Mouse (Mus musculus): ENCODE measurements around the gene Arid1b. TPM values are rescaled to one million over a fixed set of nuclear protein-coding genes. Genes with fewer than 3 reads are reported as not detected.

Arid1b gene
- polyA plus RNA-seq, 1 experiment from 2014 or later = 5.0 TPM

DNA sequence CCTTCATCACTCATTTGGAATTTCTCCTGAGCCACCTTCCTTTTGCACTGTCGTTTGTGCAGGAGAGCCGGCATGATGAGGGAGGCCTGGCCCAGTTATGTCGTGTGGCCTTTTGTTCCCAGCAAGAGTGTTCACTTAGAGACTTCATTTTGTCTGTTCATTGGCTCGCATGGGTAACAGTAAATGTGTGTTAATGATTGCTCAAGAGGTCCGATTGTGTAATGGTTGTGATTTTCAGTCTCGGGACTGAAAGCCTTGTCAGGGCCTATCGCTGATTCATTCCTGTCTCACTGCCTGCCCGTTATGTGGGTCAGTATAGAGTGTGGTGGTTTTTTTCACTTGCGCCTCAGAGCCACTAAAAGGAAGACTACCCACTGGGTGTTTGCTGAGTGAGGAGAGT, 212.6 kb downstream of the Arid1b start:
- Histone ChIP-seq H3K27me3 (no peaks in the 10 kb centered on the region), H3K4me3 (no peak overlapping the region), H3K4me1 (replicated peaks) (peaks cover 61% of the 10 kb centered on the region), H3K27ac (0 out of 2 replicates have a peak overlapping the region, but pooled peaks have one; percentile 20), H3K4me2 (no peak overlapping the region), H3K36me3 (no peaks in the 10 kb centered on the region), H3K9me3 (replicated peaks) (no peaks in the 10 kb centered on the region), H3K9ac (no peak overlapping the region)
- WGBS = 50% methylated on average over 9 of the region's 9 CpGs
- no peak for ATAC-seq (replicated peaks; ENCODE audit: insufficient number of reproducible peaks, insufficient read depth, low FRiP score, low read depth)

DNA sequence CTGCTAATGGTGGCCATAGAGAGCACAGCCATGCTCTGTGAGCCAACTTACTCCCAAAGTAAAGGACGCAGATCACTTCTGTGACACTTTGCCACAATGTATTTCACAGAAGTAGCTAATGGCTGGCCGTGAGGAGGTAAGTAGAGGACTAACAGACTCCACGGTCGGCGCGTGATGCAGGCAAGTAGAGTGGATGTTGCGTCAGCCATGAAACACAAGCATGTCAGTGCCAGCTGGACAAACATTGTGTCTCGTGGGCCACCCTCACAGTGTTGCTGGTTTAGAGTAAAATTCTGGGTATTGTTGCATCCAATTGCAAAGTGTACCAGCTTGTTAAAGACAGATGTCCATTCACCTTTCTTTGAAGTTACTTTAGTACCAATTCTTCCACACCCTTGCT, 213.7 kb downstream of the Arid1b start:
- Histone ChIP-seq H3K4me1 (replicated peaks) (peaks cover 63% of the 10 kb centered on the region), H3K27ac (no peak overlapping the region), H3K9ac (no peak overlapping the region), H3K27me3 (no peaks in the 10 kb centered on the region), H3K4me3 (no peak overlapping the region), H3K4me2 (no peak overlapping the region), H3K9me3 (replicated peaks) (no peaks in the 10 kb centered on the region), H3K36me3 (no peaks in the 10 kb centered on the region)
- ATAC-seq (replicated peaks; ENCODE audit: insufficient number of reproducible peaks, insufficient read depth, low FRiP score, low read depth) = no peak
- 90% methylated on average over 8 of the region's 8 CpGs for WGBS

DNA sequence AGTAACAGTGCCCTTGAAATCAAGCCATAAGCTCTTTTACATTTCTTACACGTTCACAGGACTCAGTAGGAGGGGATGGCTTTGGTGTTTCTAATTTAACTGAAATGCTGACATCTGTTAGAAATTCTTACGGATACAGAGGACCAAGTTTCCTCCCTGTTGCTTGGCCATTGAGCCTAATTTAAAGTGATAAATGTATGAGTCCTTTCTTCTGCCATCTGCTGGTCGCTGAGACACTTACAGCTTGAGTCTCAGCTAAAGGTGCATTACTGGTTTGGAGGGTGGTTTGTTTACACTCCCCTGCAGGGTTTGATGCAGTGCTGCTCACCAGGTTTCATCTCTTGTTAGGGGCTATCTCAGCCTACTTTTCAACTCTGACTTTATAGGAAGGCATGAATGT, 214.2 kb downstream of the Arid1b start:
- no peak overlapping the region for H3K27ac ChIP-seq
- no peaks in the 10 kb centered on the region for H3K9me3 ChIP-seq (replicated peaks)
- H3K36me3 ChIP-seq = no peaks in the 10 kb centered on the region
- H3K4me3 ChIP-seq = no peak overlapping the region
- H3K4me1 ChIP-seq (replicated peaks) = peaks cover 64% of the 10 kb centered on the region
- no peak for ATAC-seq (replicated peaks; ENCODE audit: insufficient number of reproducible peaks, insufficient read depth, low FRiP score, low read depth)
- no peaks in the 10 kb centered on the region for H3K27me3 ChIP-seq
- WGBS = 45% methylated on average over 3 of the region's 3 CpGs
- no peak overlapping the region for H3K4me2 ChIP-seq
- H3K9ac ChIP-seq = no peak overlapping the region

DNA sequence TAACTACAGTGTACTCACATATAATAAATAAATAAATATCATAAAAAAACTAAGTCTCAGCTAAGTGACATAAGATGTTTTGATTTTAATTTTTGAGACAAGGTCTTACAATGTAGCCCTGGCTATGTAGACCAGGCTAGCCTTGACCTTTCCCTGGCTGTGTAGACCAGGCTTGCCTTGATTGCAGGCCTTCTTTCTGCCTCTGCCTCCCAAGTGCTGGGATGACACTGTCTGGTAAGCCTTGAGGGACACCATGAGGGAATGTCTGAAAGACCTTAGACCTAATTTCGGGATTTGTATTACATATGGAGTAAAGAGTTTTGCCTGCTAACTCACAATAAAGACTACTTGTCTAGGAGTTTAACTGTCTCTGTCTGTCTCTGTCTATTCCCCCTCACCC, 214.9 kb downstream of the Arid1b start:
- Histone ChIP-seq H3K4me1 (replicated peaks) (peaks cover 63% of the 10 kb centered on the region), H3K4me3 (no peak overlapping the region), H3K27me3 (no peaks in the 10 kb centered on the region), H3K9me3 (replicated peaks) (no peaks in the 10 kb centered on the region), H3K9ac (no peak overlapping the region), H3K27ac (no peak overlapping the region), H3K4me2 (no peak overlapping the region), H3K36me3 (no peaks in the 10 kb centered on the region)
- no peak for ATAC-seq (replicated peaks; ENCODE audit: insufficient number of reproducible peaks, insufficient read depth, low FRiP score, low read depth)
- WGBS = 90% methylated on average over 1 of the region's 1 CpGs

DNA sequence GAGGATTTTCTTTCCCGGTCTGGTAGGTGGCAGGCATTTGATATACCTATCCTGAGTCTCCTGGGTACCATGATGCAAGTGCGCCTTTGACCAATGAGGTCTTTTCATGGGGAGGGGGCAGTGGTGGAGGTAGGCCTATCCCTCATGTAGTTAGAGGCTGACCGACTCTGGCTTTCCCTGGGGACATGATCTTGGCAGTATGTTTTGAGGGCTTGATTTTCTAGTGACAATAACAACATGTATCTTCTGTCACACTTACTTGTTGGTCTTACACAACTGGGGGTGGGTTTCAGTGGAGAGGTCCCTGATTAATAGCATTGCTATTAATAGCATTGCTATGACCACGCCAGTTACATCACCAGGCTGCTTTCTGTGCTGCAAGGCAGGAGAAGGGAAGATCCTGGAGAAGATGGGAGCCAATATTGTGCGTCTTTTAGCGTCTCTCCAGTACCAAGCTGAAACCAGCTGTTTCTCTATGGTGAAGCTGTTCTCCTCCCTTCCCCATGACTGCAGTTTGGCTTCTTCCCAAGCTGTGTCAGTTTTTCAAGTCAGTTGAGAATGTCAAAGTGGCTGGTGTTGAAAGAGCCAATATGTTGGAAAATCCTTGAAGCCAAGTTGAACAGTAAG, 216.1 kb downstream of the Arid1b start:
- no peak overlapping the region for H3K9ac ChIP-seq
- peak; percentile 12; the same call in 1 of the 2 replicates for ATAC-seq (replicated peaks; ENCODE audit: insufficient number of reproducible peaks, insufficient read depth, low FRiP score, low read depth)
- H3K36me3 ChIP-seq = no peaks in the 10 kb centered on the region
- no peaks in the 10 kb centered on the region for H3K9me3 ChIP-seq (replicated peaks)
- no peak overlapping the region for H3K4me3 ChIP-seq
- 46% methylated on average over 6 of the region's 6 CpGs for WGBS
- H3K27me3 ChIP-seq = no peaks in the 10 kb centered on the region
- peaks cover 54% of the 10 kb centered on the region for H3K4me1 ChIP-seq (replicated peaks)
- no peak overlapping the region for H3K4me2 ChIP-seq
- H3K27ac ChIP-seq = peak overlapping the region; percentile 46

DNA sequence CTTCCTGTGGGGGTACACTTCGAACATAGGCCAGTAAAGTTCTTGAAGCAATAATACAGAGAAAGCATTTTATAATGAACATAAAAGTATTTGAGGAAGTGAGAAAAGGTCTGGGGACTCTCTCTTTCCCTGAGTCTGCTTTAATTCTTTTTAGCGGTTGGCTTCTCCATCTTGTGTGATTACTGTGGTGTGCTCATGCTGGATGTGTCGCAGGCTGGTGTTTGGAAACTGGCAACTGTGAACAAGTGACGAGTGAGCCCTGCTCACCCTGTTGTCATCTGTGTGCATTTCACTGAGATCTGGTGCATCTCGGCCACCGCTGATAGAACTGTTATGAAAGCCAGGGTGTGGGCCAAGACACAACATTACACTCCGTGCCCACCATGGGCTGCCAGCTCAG, 216.8 kb downstream of the Arid1b start:
- 78% methylated on average over 7 of the region's 7 CpGs for WGBS
- no peaks in the 10 kb centered on the region for H3K36me3 ChIP-seq
- H3K4me2 ChIP-seq = no peak overlapping the region
- H3K4me3 ChIP-seq = no peak overlapping the region
- ATAC-seq (replicated peaks; ENCODE audit: insufficient number of reproducible peaks, insufficient read depth, low FRiP score, low read depth) = no peak
- H3K27me3 ChIP-seq = no peaks in the 10 kb centered on the region
- H3K27ac ChIP-seq = 0 out of 2 replicates have a peak overlapping the region, but pooled peaks have one; percentile 26
- H3K9ac ChIP-seq = no peak overlapping the region
- no peaks in the 10 kb centered on the region for H3K9me3 ChIP-seq (replicated peaks)
- peaks cover 48% of the 10 kb centered on the region for H3K4me1 ChIP-seq (replicated peaks)

DNA sequence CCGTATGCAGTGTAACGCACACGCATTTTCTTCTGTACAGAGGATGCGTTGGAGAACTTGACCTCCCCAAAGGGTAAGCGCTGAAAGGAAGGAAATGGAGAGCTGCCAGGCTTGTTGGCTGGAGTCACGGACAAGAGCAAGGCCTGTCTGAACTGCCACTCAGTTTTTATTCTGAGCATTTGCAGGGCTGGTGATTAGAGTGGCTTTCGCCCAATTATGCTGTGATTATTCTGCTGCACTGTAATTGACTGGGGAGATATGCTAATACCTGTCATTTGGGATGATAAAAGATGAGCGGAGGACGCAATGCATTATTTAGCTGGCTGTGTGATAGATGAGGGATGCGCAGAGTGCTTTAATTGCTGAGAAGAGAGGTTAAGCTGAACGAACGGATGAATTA, 218.0 kb downstream of the Arid1b start:
- H3K4me1 ChIP-seq (replicated peaks) = peaks cover 45% of the 10 kb centered on the region
- peak; percentile 61; the same call in 1 of the 2 replicates for ATAC-seq (replicated peaks; ENCODE audit: insufficient number of reproducible peaks, insufficient read depth, low FRiP score, low read depth)
- no peaks in the 10 kb centered on the region for H3K36me3 ChIP-seq
- H3K9ac ChIP-seq = no peak overlapping the region
- no peak overlapping the region for H3K4me3 ChIP-seq
- no peaks in the 10 kb centered on the region for H3K27me3 ChIP-seq
- no peaks in the 10 kb centered on the region for H3K9me3 ChIP-seq (replicated peaks)
- H3K27ac ChIP-seq = peak overlapping the region; percentile 26
- H3K4me2 ChIP-seq = no peak overlapping the region
- 27% methylated on average over 12 of the region's 12 CpGs for WGBS

DNA sequence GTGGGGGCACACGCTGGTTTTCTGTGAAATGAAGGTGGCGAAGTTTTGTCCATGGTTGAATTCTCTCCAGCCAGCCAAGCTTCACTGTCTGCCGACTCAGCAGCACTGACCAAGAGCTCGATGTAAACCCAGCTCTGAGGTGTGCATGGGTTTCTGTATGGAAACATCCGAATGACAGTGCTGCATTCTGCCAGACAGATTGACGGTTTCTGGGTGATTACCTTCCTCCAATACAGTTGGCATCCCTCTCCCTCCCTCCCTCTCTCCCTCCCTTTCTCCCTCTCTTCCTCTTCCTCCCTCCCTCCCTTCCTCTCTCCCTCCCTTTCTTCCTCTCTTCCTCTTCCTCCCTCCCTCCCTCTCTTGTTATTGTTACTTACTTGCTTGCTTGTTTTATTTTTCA, 219.3 kb downstream of the Arid1b start:
- 61% methylated on average over 6 of the region's 6 CpGs for WGBS
- peaks cover 57% of the 10 kb centered on the region for H3K4me1 ChIP-seq (replicated peaks)

DNA sequence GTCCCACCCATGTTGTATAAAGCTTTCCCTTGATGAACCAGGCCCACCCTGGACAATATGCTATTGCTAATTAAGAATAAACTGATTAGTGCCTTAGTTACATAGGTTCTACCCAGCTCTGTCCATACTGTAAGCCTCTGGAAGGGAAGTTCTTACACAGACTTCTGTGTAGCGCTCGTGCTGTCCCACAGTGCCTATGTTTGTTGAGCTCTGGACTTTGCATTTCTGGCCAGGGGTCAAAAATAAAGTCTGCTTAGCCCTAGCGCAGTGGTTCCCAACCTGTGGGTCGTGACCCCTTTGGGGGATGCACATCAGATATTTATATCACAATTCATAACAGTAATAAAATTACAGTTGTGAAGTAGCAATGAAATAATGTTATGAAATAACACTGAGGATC, 221.2 kb downstream of the Arid1b start:
- H3K9ac ChIP-seq = no peak overlapping the region
- H3K27me3 ChIP-seq = no peaks in the 10 kb centered on the region
- H3K4me3 ChIP-seq = no peak overlapping the region
- no peaks in the 10 kb centered on the region for H3K36me3 ChIP-seq
- H3K4me1 ChIP-seq (replicated peaks) = peaks cover 54% of the 10 kb centered on the region
- H3K4me2 ChIP-seq = no peak overlapping the region
- H3K27ac ChIP-seq = no peak overlapping the region
- ATAC-seq (replicated peaks; ENCODE audit: insufficient number of reproducible peaks, insufficient read depth, low FRiP score, low read depth) = no peak
- no peaks in the 10 kb centered on the region for H3K9me3 ChIP-seq (replicated peaks)
- WGBS = 87% methylated on average over 4 of the region's 4 CpGs

More for the DNA sequence above, 219.3 kb downstream of the Arid1b start:
- no peak overlapping the region for H3K4me2 ChIP-seq
- no peak overlapping the region for H3K27ac ChIP-seq
- no peaks in the 10 kb centered on the region for H3K36me3 ChIP-seq
- no peaks in the 10 kb centered on the region for H3K27me3 ChIP-seq
- ATAC-seq (replicated peaks; ENCODE audit: insufficient number of reproducible peaks, insufficient read depth, low FRiP score, low read depth) = no peak
- no peak overlapping the region for H3K9ac ChIP-seq
- H3K4me3 ChIP-seq = no peak overlapping the region
- H3K9me3 ChIP-seq (replicated peaks) = no peaks in the 10 kb centered on the region

DNA sequence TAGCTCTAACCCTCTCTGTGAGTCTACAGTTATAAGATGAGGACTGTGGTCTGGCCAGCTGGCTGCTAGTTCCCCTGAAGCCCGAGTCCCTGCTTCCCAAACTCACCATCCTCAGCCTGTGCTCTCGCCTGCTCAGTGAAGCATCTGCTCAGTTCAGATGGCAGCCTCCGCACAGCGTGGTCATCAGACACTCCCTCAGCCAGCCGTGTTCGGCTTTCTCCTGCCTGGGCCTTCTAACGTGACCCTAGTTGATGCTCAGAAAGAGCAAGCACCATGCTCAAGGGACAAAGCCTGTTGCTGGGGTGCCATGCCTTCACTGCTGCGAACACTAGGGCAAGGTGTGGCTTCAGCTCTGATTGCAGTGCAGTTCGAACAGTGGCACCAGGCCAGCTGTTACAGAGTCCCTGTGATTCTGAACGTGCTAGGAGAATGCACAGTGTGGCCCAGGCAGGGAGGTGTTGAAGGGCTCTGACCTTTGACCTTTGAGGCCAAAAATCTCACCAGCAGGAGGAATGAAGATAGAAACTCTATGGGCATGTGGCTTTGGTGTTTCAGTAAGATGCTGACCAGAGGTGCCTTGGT, 222.9 kb downstream of the Arid1b start:
- H3K27ac ChIP-seq = no peak overlapping the region
- no peak overlapping the region for H3K4me3 ChIP-seq
- 49% methylated on average over 10 of the region's 10 CpGs for WGBS
- peaks cover 53% of the 10 kb centered on the region for H3K4me1 ChIP-seq (replicated peaks)
- no peaks in the 10 kb centered on the region for H3K36me3 ChIP-seq
- no peaks in the 10 kb centered on the region for H3K27me3 ChIP-seq
- no peaks in the 10 kb centered on the region for H3K9me3 ChIP-seq (replicated peaks)
- H3K4me2 ChIP-seq = no peak overlapping the region; the same call in 1 of the 2 replicates
- peak; percentile 59; the same call in 1 of the 2 replicates for ATAC-seq (replicated peaks; ENCODE audit: insufficient number of reproducible peaks, insufficient read depth, low FRiP score, low read depth)
- no peak overlapping the region for H3K9ac ChIP-seq

DNA sequence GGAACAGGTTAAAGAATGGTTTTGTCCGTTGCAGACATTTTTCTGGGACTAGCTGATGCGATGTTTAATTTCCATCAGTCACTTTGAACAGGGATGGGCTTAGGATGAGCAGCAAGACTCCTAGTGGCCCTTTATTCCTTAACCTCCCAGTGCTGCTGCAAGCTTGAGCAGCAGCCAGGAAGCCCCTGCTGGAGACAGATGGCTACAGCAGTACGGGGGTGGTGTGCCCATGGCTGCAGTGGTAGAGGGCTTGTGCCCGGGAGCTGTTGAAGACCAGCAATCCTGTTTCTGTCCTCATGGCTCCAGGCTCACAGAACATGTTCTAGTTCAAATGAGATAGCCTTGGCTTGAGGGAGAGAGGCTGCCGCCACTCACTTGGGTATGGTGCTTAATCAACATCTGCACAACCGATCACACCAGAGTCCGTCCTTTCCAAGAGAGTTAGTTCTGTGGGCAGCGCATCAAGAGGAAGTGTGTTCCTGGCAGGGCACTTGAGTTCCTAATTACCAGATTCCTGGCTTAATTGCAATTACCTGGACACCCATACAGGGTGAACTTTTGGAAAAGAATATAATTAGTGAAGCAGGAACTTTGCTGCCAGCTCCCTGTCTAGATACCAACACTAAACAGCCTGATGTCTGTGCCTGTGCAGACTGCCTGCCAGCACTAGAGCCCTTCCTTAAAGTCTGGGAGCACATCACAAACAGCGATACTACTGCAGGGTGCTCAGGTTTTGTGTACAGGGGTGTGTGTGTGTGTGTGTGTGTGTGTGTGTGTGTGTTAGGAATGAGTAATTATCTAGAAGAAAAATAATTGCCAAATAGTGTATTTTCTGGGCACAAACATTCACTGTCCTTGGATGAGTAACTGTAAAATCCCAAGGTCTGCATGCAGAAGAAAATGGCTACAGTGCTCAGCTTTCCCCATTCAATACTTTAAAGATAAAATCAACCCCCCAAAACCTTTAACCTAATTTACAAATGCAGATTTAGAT, 224.0 kb downstream of the Arid1b start:
- peaks cover 42% of the 10 kb centered on the region for H3K4me1 ChIP-seq (replicated peaks)
- H3K36me3 ChIP-seq = no peaks in the 10 kb centered on the region
- H3K27ac ChIP-seq = no peak overlapping the region
- no peak overlapping the region for H3K4me3 ChIP-seq
- no peaks in the 10 kb centered on the region for H3K27me3 ChIP-seq
- H3K9me3 ChIP-seq (replicated peaks) = no peaks in the 10 kb centered on the region
- 78% methylated on average over 9 of the region's 9 CpGs for WGBS
- no peak for ATAC-seq (replicated peaks; ENCODE audit: insufficient number of reproducible peaks, insufficient read depth, low FRiP score, low read depth)
- H3K4me2 ChIP-seq = no peak overlapping the region
- no peak overlapping the region for H3K9ac ChIP-seq

Data from heart, embryonic 15.5 days (tissue).